Mouse (Mus musculus): ENCODE measurements around the gene Kmt2b. TPM values are rescaled to one million over a fixed set of nuclear protein-coding genes. Genes with fewer than 3 reads are reported as not detected.

The Kmt2b gene
- total and polyA plus RNA-seq, 2 experiments from 2014 or later, result 8.3 to 39.5 TPM

- no peaks in the 10 kb centered on the region for H3K27me3 ChIP-seq (ENCODE audit: insufficient read depth, low read length)
- no peak for DNase-seq (ENCODE audit: low spot score)
- H3K9me3 ChIP-seq (ENCODE audit: low read length), result no peaks in the 10 kb centered on the region
- no peak for TF ChIP-seq CTCF (IDR thresholded peaks at IDR 0.05)
- H3K4me2 ChIP-seq (ENCODE audit: low read depth, low read length, poor library complexity, severe bottlenecking), result no peak overlapping the region
- no peak overlapping the region for H3K27ac ChIP-seq (ENCODE audit: low read depth, low read length)
- no peak for ATAC-seq (ENCODE audit: low FRiP score)
- no peak overlapping the region for H3K4me3 ChIP-seq (ENCODE audit: low read depth, low read length)
- no peak overlapping the region for H3K9ac ChIP-seq (replicated peaks; ENCODE audit: low read length, poor library complexity, severe bottlenecking)
- peaks cover under 1% of the 10 kb centered on the region; the same call in 1 of the 2 replicates for H3K36me3 ChIP-seq (ENCODE audit: insufficient read depth, low read length)
- H3K4me1 ChIP-seq (ENCODE audit: insufficient read depth, low read length), result peaks cover 9% of the 10 kb centered on the region; the same call in 1 of the 2 replicates
- 89% methylated on average over 9 of the region's 9 CpGs for WGBS
Observed at GRCm38 (mm10) chr7:30590927-30591604, 2.5 kb upstream of the Kmt2b start.

DNA sequence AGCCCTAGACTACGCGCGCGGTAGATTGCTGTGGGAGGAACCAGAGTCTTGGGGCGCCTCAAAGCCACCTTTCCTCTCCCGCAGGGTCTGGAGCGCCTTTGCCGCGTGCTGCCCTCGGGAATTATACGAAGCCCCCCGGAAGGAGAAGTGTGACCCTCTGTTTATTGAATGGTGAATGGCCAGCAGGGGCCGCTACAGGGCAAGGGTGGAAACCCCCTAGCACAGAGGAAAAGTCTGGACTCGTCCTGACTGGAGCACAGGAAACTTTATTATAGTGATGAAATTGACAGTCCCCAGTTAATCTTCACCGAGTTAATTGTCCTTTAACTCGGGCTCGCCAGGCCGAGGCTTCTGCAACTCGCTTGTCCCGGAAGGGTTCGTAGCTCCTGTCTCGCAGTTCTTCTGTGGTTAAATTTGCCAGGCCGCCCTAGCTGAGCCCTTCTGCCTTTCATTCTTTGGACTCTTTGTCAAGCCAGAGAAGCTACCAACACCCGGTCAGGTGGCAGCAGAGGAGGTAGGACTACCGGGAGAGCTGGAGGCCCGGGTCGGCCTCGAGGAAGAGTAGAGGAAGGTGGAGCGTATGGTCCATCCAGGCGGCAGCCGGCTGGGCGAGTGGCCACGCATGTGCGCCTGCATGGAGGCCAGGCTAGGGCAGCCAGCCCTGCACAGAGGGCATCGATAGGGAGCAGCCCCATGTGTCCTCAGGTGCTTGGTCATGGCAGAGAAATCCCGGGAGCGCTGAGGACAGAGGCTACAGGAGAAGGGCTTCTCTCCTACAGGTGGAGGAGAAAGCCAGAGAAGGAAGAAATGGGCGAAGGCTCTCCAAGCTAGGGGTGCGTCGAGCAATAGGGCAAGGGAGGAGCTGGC is 1.1 kb upstream of the Kmt2b start:
- Histone ChIP-seq H3K9ac (replicated peaks; ENCODE audit: low read length, poor library complexity, severe bottlenecking) (peak overlapping the region; percentile 98), H3K27ac (ENCODE audit: low read depth, low read length) (peak overlapping the region; percentile 97), H3K27me3 (ENCODE audit: insufficient read depth, low read length) (no peaks in the 10 kb centered on the region), H3K36me3 (ENCODE audit: insufficient read depth, low read length) (peaks cover 13% of the 10 kb centered on the region), H3K4me3 (ENCODE audit: low read depth, low read length) (peak overlapping the region; percentile 79), H3K4me1 (ENCODE audit: insufficient read depth, low read length) (peaks cover 9% of the 10 kb centered on the region; the same call in 1 of the 2 replicates), H3K4me2 (ENCODE audit: low read depth, low read length, poor library complexity, severe bottlenecking) (peak overlapping the region; percentile 89), H3K9me3 (ENCODE audit: low read length) (no peaks in the 10 kb centered on the region)
- WGBS, result 30% methylated on average over 39 of the region's 40 CpGs
- ATAC-seq (ENCODE audit: low FRiP score) (peak; percentile 62), DNase-seq (ENCODE audit: low spot score) (peak; percentile 88)
- peak; percentile 90 for TF ChIP-seq CTCF (IDR thresholded peaks at IDR 0.05)

DNA sequence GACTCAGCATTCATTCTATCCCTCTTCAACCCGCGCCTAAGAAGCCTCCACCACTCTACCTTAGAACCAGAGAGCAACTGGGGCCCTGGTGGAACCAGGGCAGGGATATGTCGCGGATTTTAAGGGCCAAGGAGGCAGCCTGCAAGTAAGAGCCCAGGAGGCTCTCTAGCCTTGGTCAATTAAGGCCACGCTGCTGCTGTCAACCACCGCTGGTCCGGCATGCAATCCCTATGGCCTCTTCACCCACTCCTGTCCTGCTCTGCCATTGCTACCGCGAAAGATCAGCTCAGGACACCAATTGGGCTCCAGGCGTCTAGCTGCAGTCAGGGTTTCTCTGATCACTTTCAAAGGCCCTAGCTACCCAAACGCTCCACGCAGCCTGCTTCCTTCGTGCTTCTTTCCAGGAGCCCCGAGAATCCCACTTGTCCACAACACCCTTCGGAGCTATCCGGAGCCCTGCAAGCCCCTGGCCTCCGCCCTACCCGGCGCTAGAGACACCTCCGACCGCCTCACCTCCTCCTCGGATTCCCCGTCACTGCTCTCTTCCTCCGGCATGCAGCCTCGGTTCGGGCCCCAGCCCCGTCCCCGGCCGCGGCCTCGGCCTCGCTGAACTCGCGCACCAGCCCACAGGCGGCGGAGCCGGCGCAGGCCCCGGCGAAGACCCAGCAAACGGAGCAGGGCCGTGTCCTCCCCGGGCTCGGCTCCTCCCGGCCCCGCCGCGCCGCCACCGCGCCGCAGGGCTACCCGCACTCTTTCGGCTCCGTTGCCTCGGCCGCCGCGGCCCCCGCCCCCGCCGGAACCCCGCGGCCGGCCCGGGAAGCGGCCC is 471 bp downstream of the Kmt2b start:
- H3K4me3 ChIP-seq (ENCODE audit: low read depth, low read length), result peak overlapping the region; percentile 79
- peak; percentile 13 for DNase-seq (ENCODE audit: low spot score)
- H3K36me3 ChIP-seq (ENCODE audit: insufficient read depth, low read length), result peaks cover 29% of the 10 kb centered on the region
- peak overlapping the region; percentile 98 for H3K9ac ChIP-seq (replicated peaks; ENCODE audit: low read length, poor library complexity, severe bottlenecking)
- 1% methylated on average over 49 of the region's 67 CpGs for WGBS
- peak overlapping the region; percentile 97 for H3K27ac ChIP-seq (ENCODE audit: low read depth, low read length)
- H3K4me1 ChIP-seq (ENCODE audit: insufficient read depth, low read length), result peaks cover 9% of the 10 kb centered on the region; the same call in 1 of the 2 replicates
- H3K4me2 ChIP-seq (ENCODE audit: low read depth, low read length, poor library complexity, severe bottlenecking), result peak overlapping the region; percentile 89
- no peaks in the 10 kb centered on the region for H3K27me3 ChIP-seq (ENCODE audit: insufficient read depth, low read length)
- ATAC-seq (ENCODE audit: low FRiP score), result peak; percentile 38
- TF ChIP-seq CTCF (IDR thresholded peaks at IDR 0.05), result no peak
- H3K9me3 ChIP-seq (ENCODE audit: low read length), result no peaks in the 10 kb centered on the region

DNA sequence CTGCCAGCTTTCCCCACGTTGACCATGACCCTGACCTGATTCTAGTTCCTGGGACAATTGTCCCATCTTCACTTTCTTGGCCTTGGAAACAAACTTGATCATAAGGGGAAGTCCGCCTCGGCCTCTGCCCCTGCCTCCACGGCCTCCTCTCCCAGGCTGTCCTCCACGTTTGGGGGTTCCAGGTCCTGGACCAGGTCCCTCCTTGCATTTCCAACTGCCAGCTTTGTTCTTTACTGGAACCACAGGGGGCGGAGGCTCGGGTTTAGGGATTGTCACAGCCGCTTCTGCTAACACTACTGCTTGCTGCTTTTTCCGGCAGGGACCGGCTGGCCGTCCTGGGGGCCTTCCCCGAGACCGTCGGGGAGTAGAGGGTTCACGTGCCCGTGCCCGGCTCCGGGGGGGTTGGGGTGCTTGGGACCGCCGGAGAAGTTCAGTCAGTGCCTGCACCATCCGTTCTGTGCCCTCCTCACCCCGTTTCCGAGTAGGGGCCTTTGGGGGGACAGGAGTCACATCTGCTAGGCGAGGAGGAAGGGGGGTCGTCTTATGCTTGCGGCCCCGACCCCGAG is 2.0 kb downstream of the Kmt2b start:
- peaks cover 9% of the 10 kb centered on the region; the same call in 1 of the 2 replicates for H3K4me1 ChIP-seq (ENCODE audit: insufficient read depth, low read length)
- no peak overlapping the region for H3K9ac ChIP-seq (replicated peaks; ENCODE audit: low read length, poor library complexity, severe bottlenecking)
- peak overlapping the region; percentile 89; the same call in 1 of the 2 replicates for H3K4me2 ChIP-seq (ENCODE audit: low read depth, low read length, poor library complexity, severe bottlenecking)
- 86% methylated on average over 28 of the region's 28 CpGs for WGBS
- no peak overlapping the region for H3K4me3 ChIP-seq (ENCODE audit: low read depth, low read length)
- peaks cover 44% of the 10 kb centered on the region for H3K36me3 ChIP-seq (ENCODE audit: insufficient read depth, low read length)
- no peaks in the 10 kb centered on the region for H3K27me3 ChIP-seq (ENCODE audit: insufficient read depth, low read length)
- ATAC-seq (ENCODE audit: low FRiP score) (no peak), DNase-seq (ENCODE audit: low spot score) (no peak)
- H3K9me3 ChIP-seq (ENCODE audit: low read length), result no peaks in the 10 kb centered on the region
- no peak overlapping the region for H3K27ac ChIP-seq (ENCODE audit: low read depth, low read length)
- no peak for TF ChIP-seq CTCF (IDR thresholded peaks at IDR 0.05)

DNA sequence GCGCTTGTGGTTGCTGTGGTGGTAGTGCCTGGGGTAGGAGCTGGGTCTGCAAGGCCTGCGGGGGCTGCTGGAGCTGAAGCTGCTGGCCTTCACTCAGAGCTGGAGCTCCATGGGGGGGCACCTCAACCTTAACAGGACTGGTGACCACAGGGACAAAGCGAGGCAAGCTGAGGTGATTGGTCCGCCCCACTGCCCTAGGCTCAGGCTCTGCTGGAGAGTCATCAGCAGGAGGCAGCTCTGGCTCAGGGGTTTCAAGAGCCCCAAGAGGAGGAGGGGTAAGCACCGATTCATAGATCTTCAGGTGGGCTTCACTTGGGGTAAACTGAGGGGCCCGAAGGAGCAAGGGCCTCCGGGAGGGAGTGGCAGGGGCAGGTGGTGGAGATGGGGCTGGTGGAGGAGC is 3.4 kb downstream of the Kmt2b start:
- no peak overlapping the region for H3K4me2 ChIP-seq (ENCODE audit: low read depth, low read length, poor library complexity, severe bottlenecking)
- H3K4me1 ChIP-seq (ENCODE audit: insufficient read depth, low read length), result peaks cover 9% of the 10 kb centered on the region; the same call in 1 of the 2 replicates
- H3K9ac ChIP-seq (replicated peaks; ENCODE audit: low read length, poor library complexity, severe bottlenecking), result no peak overlapping the region
- no peak for TF ChIP-seq CTCF (IDR thresholded peaks at IDR 0.05)
- WGBS, result 92% methylated on average over 7 of the region's 7 CpGs
- H3K9me3 ChIP-seq (ENCODE audit: low read length), result no peaks in the 10 kb centered on the region
- ATAC-seq (ENCODE audit: low FRiP score) (no peak), DNase-seq (ENCODE audit: low spot score) (no peak)
- H3K27me3 ChIP-seq (ENCODE audit: insufficient read depth, low read length), result no peaks in the 10 kb centered on the region
- H3K27ac ChIP-seq (ENCODE audit: low read depth, low read length), result no peak overlapping the region
- peaks cover 55% of the 10 kb centered on the region for H3K36me3 ChIP-seq (ENCODE audit: insufficient read depth, low read length)
- H3K4me3 ChIP-seq (ENCODE audit: low read depth, low read length), result no peak overlapping the region

Data from midbrain, postnatal 0 days (tissue).